Mouse (Mus musculus) frontal cortex, postnatal 10 days (tissue): ENCODE measurements around the gene Gm43552.
"Not testable (repeated sequence)": the region's sequence is repeated elsewhere in the genome, so short reads cannot be mapped to it uniquely, and the experiment has no call there.

Experiments
- DNase-seq, 2 experiments: peaks; one replicate each; pipeline ENCODE4 v3.0.0; 2022; ENCODE audit warnings: low spot score in 2 of 2, mixed read lengths in 1 of 2

Gm43552 gene

GRCm38 (mm10) chr5:65492716-65493531, at the start of gene Gm43552:
Gene Gm43552, minus strand, starts transcription at chr5:65492833.
- peak; percentile 94 to 95 for DNase-seq

- no peak for DNase-seq
Measured at GRCm38 (mm10) chr5:65541889-65542288, 49.3 kb upstream of the Gm43552 start.

GRCm38 (mm10) chr5:65539786-65540185, 47.2 kb upstream of the Gm43552 start:
- no peak for DNase-seq

- no peak for DNase-seq
Measured at GRCm38 (mm10) chr5:65538829-65539228, 46.2 kb upstream of the Gm43552 start.

GRCm38 (mm10) chr5:65538121-65538520, 45.5 kb upstream of the Gm43552 start:
- DNase-seq = no peak

GRCm38 (mm10) chr5:65537420-65538071, 44.9 kb upstream of the Gm43552 start:
- DNase-seq = peak in 1 of 2 experiments; percentile 37

GRCm38 (mm10) chr5:65536751-65537419, 44.3 kb upstream of the Gm43552 start, which contains the start of the genes Smim14 and Ube2k:
Gene Smim14, minus strand, starts transcription at chr5:65537184.
Gene Ube2k, plus strand, starts transcription at chr5:65537233.
- peak; percentile 89 to 93 for DNase-seq

GRCm38 (mm10) chr5:65536068-65536465, 43.4 kb upstream of the Gm43552 start:
- DNase-seq = not testable (repeated sequence)

- DNase-seq = no peak
Measured at GRCm38 (mm10) chr5:65535457-65536067, 42.9 kb upstream of the Gm43552 start.

- DNase-seq = no peak
Measured at GRCm38 (mm10) chr5:65534496-65534895, 41.9 kb upstream of the Gm43552 start.

- DNase-seq = no peak
Measured at GRCm38 (mm10) chr5:65531283-65531682, 38.6 kb upstream of the Gm43552 start.

- no peak for DNase-seq
Measured at GRCm38 (mm10) chr5:65525674-65526443, 33.2 kb upstream of the Gm43552 start.

GRCm38 (mm10) chr5:65524831-65525230, 32.2 kb upstream of the Gm43552 start:
- DNase-seq = no peak

GRCm38 (mm10) chr5:65521803-65522202, 29.2 kb upstream of the Gm43552 start:
- no peak for DNase-seq

- DNase-seq = no peak
Measured at GRCm38 (mm10) chr5:65514635-65515278, 22.1 kb upstream of the Gm43552 start.

- DNase-seq = no peak
Measured at GRCm38 (mm10) chr5:65513506-65513905, 20.9 kb upstream of the Gm43552 start.

- no peak for DNase-seq
Measured at GRCm38 (mm10) chr5:65508395-65508794, 15.8 kb upstream of the Gm43552 start.

- DNase-seq = no peak
Measured at GRCm38 (mm10) chr5:65505786-65506185, 13.2 kb upstream of the Gm43552 start.

- no peak for DNase-seq
Measured at GRCm38 (mm10) chr5:65501407-65501806, 8.8 kb upstream of the Gm43552 start.

- DNase-seq = no peak
Measured at GRCm38 (mm10) chr5:65500231-65500630, 7.6 kb upstream of the Gm43552 start.
